Mouse (Mus musculus): ENCODE data around the gene Hdac6. TPM values are rescaled to one million over a fixed set of nuclear protein-coding genes. Genes with fewer than 3 reads are reported as not detected.
A peak's percentile ranks its signal among the peaks of the same experiment; 100 is the strongest.
"Not testable (repeated sequence)": the region's sequence is repeated elsewhere in the genome, so short reads cannot be mapped to it uniquely, and the experiment has no call there.

The Hdac6 gene
- total RNA-seq, 2 experiments from 2014 or later: 7.5 to 13.5 TPM

DNA sequence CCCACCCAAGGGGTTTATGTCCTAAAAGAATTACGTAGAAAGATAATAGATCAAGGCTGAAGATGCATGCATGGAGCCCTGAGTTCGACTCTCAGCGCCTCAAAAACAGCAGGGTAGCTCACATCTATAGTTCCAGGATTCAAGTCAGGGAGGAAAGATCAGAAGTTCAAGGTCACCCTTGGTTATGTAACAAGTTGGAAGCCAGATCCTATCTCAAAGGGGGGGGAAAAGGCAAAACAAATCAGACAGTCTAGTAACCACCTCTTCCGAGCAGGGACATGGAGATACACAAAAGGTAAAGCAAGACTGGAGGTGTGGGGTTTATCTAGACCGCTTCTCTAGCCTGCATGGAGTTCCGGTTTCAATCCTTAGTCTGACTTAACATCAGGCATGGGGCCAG is 21.4 kb downstream of the Hdac6 start:
- no peak for ATAC-seq (replicated peaks; ENCODE audit: poor library complexity, severe bottlenecking)

DNA sequence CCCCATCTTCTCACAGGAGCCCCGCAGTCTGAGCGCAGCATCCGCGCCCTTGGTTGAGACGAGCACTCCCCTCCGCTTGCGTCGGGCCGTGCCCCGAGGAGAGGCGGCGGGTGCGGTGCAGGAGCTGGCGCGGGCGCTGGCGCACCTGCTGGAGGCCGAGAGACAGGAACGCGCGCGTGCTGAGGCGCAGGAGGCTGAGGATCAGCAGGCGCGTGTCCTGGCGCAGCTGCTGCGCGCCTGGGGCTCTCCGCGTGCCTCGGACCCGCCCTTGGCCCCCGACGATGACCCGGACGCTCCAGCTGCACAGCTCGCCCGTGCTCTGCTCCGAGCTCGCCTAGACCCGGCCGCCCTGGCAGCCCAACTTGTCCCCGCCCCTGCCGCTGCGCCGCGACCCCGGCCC is 25.7 kb downstream of the Hdac6 start:
- ATAC-seq (replicated peaks; ENCODE audit: poor library complexity, severe bottlenecking): 0 out of 2 replicates have a peak, but pooled peaks have one; percentile 17

DNA sequence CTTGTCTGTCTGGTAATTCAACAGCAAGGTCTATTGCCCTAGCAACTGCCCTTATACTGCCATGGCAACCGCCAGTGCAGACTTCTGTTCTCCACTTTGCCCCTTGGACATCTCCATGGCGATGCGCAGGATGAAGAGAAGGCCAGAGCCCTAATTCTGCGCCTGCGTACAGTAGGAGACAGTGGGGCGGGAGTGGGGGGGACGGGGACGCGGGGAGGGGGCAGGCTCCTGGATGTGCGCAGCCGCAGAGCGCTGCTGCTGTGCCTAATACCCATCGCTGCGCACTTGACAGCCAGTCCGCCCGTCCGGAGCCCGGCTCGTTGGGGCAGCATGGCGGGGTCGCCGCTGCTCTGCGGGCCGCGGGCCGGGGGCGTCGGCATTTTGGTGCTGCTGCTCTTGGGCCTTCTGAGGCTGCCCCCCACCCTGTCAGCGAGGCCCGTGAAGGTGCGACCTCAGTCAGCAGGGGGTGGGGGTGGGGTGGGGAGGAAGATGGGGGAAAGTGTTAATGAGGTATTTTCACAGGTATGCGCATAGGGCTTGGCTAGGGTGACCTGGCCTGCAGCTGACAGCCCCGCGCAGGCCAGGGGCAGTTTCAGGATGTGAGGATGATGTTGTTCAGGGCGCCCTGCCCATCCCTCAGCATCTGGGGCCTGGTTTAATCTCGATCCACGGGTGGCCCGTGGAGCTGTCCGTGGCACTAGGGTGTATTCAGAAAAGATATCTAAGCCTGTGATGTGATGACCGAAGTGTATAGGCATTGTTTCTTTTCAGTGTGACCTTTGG is 27.9 kb downstream of the Hdac6 start, which contains the start of gene Pcsk1n:
Pcsk1n (plus strand) TSS at position 222 of the 783 bp plus-strand sequence.
- no peak for ATAC-seq (replicated peaks; ENCODE audit: poor library complexity, severe bottlenecking)

DNA sequence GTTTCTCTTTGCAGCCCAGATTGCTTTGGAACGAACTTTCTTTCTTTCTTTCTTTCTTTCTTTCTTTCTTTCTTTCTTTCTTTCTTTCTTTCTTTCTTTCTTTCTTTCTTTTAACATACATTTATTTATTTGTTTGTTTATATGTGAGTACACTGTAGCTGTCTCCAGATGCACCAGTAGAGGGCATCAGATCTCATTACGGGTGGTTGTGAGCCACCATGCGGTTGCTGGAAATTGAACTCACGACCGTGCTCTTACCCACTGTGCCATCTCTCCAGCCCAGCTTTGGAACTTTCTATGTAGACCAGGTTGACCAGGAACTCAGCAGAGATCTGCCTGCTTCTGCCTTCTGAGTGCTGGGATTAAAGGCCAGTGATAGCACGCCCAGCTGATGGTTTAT is 29.7 kb downstream of the Hdac6 start:
- not testable (repeated sequence) for ATAC-seq (replicated peaks; ENCODE audit: poor library complexity, severe bottlenecking)

DNA sequence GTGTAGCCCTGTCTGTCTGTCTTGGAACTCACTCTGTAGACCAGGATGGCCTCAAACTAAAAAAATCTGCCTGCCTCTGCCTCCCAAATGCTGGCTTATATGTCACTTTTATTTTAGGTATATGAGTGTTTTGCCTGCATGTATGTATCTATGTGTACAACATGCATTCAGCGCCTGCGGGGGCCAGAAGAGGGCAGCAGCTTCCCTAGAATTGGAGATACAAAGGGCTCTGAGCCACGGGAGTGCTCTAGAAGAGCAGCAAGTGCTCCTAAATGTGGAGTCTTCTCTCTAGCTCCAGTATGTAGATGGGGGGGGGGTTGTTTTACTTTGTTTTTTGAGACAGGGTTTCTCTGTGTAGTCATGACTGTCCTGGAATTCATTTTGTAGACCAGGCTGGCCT is 32.0 kb downstream of the Hdac6 start:
- peak; percentile 69 for ATAC-seq (replicated peaks; ENCODE audit: poor library complexity, severe bottlenecking)

DNA sequence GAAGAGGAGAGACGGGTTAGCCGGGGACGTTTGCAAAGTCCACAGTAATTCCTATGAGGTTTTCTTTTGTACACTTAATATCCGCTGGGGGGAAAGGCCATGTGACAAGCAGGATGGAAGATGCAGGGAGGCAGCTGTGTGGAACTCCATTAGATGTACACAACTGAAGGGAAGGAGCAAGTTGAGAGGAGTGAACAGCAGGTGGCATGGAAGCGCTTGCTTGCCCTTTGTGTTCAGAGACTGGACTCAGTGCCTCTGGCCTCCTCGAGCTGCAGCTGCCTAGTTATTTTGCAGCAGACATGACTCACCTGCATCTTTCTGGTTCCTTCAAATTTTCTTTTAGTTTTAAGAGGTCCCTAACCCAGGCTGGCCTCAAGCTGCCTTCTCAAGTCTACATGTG is 37.2 kb downstream of the Hdac6 start:
- ATAC-seq (replicated peaks; ENCODE audit: poor library complexity, severe bottlenecking): no peak

DNA sequence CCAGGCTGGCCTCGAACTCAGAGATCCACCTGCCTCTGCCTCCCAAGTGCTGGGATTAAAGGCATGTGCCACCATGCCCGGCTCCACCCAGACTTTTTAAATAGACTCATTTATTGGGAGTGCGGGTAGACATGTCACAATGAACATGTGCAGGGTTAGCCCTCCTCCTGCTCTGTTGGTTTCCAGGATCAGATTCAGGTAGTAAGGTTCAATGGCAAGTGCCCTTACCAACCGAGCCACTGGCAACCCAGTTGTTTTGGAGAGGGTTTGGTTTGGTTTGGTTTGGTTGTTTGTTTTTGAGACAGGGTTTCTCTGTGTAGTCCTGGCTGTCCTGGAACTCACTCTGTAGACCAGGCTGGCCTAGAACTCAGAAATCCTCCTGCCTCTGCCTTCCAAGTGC is 38.4 kb downstream of the Hdac6 start, which contains the start of gene Gm10490:
Gm10490 (plus strand) TSS at position 301 of the 400 bp plus-strand sequence.
- not testable (repeated sequence) for ATAC-seq (replicated peaks; ENCODE audit: poor library complexity, severe bottlenecking)

DNA sequence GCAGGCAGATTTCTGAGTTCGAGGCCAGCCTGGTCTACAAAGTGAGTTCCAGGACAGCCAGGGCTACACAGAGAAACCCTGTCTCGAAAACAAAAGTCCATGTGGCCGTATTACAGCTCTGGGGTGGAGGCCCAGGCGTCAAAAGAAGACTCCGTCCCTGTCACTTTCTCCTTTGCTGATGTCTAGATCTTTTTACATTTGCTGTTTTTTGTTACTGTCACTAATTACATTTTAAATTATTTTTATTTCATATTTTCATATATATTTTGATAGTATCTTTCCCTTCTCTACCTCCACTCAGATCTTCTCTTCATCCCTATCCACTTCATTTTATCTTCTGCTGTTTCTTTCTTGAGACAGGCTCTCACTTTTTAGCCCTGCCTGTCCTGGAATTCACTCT is 40.0 kb downstream of the Hdac6 start, which contains the start of gene Gm10491:
Gm10491 (minus strand) TSS at position 101 of the 400 bp plus-strand sequence.
- ATAC-seq (replicated peaks; ENCODE audit: poor library complexity, severe bottlenecking): no peak

DNA sequence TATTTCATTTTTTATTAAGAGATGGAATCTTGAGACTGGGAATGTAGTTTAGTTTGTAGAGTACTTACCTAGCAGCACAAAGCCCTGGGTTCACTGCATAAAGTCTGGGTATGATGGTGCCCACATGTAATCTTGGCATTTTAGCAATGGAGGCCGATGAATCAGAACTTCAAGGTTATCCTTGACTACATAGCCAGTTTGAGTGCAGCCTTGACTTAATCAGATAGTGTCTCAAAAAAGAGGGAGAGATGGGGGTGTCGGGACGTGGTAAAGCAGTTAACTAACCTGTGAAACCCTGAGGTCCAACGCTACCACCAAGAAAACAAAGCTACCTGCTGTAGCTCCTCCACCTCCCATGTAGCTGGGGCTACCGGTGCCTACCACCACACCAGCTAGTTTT is 43.2 kb downstream of the Hdac6 start:
- ATAC-seq (replicated peaks; ENCODE audit: poor library complexity, severe bottlenecking): no peak

DNA sequence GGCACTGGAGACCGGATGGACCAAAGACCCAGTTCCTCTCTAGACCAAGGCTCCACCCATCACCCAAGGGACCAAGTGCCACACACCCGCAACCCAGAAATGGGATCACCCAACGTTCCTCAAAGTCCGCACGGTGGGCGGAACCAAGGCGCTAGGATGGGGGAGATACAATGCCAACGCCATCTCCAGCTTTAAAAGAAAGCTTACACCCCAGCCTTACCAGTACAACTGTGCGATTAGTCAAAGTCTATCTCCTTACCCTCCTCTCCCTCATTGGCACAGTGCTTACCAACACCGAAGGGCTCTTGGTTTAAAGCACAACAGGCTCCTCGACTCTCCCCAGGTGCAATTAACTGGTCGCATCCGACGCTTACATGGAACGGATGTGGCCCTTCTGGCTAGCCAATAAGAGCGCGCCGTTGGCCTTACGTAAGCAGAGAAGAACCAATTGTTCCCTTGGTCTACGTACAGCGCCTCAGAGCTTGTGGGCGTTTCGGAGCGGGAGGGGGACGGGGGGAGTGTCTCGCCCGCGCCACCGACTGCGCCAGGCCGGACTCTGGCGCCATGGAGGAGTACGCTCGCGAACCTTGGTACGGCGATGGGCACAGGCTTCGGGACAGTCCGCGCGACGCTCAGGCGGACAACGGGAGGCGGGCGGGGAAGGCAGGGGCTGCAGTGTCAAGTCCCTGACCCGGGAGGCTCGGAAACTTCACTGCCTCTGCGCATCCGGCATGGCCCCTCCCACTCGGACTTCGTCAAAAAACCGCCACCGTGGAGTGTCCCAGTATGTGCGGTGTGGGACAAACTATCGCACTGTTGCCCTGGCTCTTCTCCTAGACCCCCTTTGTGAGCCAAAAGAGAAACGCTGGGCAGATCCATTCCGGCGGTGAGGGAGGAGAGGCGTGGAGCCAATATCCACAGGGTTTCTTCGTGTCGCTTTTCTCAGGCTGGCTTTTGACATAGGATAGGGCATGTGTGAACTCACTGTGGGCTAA is 48.5 kb downstream of the Hdac6 start, which contains the start of the genes Pqbp1 and Timm17b:
Pqbp1 (minus strand) TSS at position 390 of the 995 bp plus-strand sequence.
Timm17b (plus strand) TSS at position 478 of the 995 bp plus-strand sequence.
- peak; percentile 93 for ATAC-seq (replicated peaks; ENCODE audit: poor library complexity, severe bottlenecking)

DNA sequence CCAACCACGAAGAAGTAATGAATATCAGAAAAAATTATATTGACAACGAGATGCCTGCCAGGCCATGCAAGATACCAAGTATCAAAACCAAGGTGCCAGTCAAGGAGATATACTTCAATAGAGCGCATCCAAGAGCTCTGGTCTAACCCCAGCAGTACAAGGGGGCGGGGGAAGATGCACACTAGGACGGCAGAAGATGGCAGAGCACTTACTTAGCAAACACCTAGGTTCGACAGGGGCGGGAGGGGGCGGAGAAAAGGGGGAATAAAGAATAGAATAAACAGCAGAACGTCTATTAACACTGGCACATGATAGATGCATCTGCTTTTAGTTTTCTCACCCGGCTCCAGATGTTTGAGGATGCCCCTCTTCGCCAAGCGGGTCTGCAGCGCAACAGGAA is 49.5 kb downstream of the Hdac6 start:
- ATAC-seq (replicated peaks; ENCODE audit: poor library complexity, severe bottlenecking): no peak

DNA sequence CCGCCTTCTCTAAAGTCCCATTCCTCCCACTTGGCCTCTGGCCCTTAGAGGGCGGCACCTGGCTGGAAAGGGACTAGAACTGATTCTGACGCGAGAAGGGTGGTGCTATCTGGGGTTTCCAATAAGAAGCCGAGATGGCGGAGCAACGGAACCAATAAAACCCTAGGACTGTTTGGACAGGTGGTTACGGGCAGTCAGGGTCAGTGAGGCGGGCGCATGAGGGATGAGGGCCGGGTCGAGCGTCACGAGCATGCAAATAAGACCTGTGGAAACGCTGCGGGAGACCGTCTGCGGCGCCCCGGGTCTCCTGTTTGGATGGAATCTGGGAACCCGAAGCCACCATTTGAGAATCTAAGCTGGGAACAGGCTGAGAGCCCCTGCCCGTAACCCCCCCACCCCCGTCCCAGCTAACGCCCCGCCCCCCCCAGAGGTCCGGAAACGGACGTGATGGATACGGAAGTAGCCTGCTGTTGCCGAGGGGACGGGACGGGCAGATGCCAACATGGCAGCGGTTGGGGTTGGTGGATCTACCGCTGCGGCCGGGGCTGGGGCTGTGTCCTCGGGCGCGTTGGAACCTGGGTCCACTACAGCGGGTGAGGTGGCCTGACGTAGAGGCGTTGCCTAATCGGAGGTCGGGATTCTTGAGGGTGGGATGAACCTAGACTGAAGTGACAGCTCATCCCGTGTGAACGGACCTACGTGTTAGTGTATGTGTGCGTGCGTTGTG is 63.7 kb downstream of the Hdac6 start, which contains the start of gene Slc35a2:
Slc35a2 (plus strand) TSS at position 188 of the 727 bp plus-strand sequence.
- ATAC-seq (replicated peaks; ENCODE audit: poor library complexity, severe bottlenecking): peak; percentile 82

Other genes starting within 250 kb of the Hdac6 start
- gene Wdr45, start 233.6 kb downstream of the Hdac6 start, total RNA-seq (2014; fragmentation: Nextera tagmentation): 24.1 and 31.2 TPM in 2 replicates
- gene Wdr45, start 233.6 kb downstream of the Hdac6 start, total RNA-seq (2017): 22.5 and 27.6 TPM in 2 replicates
- gene Gm45208, start 225.6 kb downstream of the Hdac6 start, total RNA-seq (2014; fragmentation: Nextera tagmentation): not detected in 2 replicates
- not detected in 2 replicates for gene Gm45208, start 225.6 kb downstream of the Hdac6 start, total RNA-seq (2017)
- gene Praf2, start 219.4 kb downstream of the Hdac6 start, total RNA-seq (2014; fragmentation: Nextera tagmentation): 4.3 and 16.1 TPM in 2 replicates
- 2.8 and 6.2 TPM in 2 replicates for gene Praf2, start 219.4 kb downstream of the Hdac6 start, total RNA-seq (2017)
- not detected in 2 replicates for gene Ccdc120, start 197.0 kb downstream of the Hdac6 start, total RNA-seq (2014; fragmentation: Nextera tagmentation)
- 0.04 and 0.21 TPM in 2 replicates for gene Ccdc120, start 197.0 kb downstream of the Hdac6 start, total RNA-seq (2017)
- gene Tfe3, start 185.3 kb downstream of the Hdac6 start, total RNA-seq (2014; fragmentation: Nextera tagmentation): 17.4 and 27.8 TPM in 2 replicates
- 5.7 and 7.2 TPM in 2 replicates for gene Tfe3, start 185.3 kb downstream of the Hdac6 start, total RNA-seq (2017)
- gene Gripap1, start 158.1 kb downstream of the Hdac6 start, total RNA-seq (2014; fragmentation: Nextera tagmentation): 43.6 and 52.5 TPM in 2 replicates
- 59.7 and 78.0 TPM in 2 replicates for gene Gripap1, start 158.1 kb downstream of the Hdac6 start, total RNA-seq (2017)
- gene Kcnd1, start 125.6 kb downstream of the Hdac6 start, total RNA-seq (2014; fragmentation: Nextera tagmentation): 0.32 and 2.5 TPM in 2 replicates
- 0.31 TPM in 1 of 2 replicates, not detected in the other for gene Kcnd1, start 125.6 kb downstream of the Hdac6 start, total RNA-seq (2017)
- 44.0 and 47.5 TPM in 2 replicates for gene Otud5, start 106.5 kb downstream of the Hdac6 start, total RNA-seq (2014; fragmentation: Nextera tagmentation)
- gene Otud5, start 106.5 kb downstream of the Hdac6 start, total RNA-seq (2017): 56.4 and 57.4 TPM in 2 replicates
- gene Pim2, start 69.6 kb downstream of the Hdac6 start, total RNA-seq (2014; fragmentation: Nextera tagmentation): 6.3 and 7.1 TPM in 2 replicates
- 0.78 and 1.5 TPM in 2 replicates for gene Pim2, start 69.6 kb downstream of the Hdac6 start, total RNA-seq (2017)
- gene Slc35a2, start 63.9 kb downstream of the Hdac6 start, total RNA-seq (2014; fragmentation: Nextera tagmentation): 18.7 and 35.6 TPM in 2 replicates
- gene Slc35a2, start 63.9 kb downstream of the Hdac6 start, total RNA-seq (2017): 14.6 and 19.6 TPM in 2 replicates
- gene Pqbp1, start 48.6 kb downstream of the Hdac6 start, total RNA-seq (2014; fragmentation: Nextera tagmentation): 53.9 and 80.4 TPM in 2 replicates
- gene Pqbp1, start 48.6 kb downstream of the Hdac6 start, total RNA-seq (2017): 130 and 144 TPM in 2 replicates
- gene Timm17b, start 48.5 kb downstream of the Hdac6 start, total RNA-seq (2014; fragmentation: Nextera tagmentation): 80.9 and 119 TPM in 2 replicates
- gene Timm17b, start 48.5 kb downstream of the Hdac6 start, total RNA-seq (2017): 62.7 and 111 TPM in 2 replicates
- gene Gm10491, start 40.1 kb downstream of the Hdac6 start, total RNA-seq (2014; fragmentation: Nextera tagmentation): not detected in 2 replicates
- not detected in 2 replicates for gene Gm10491, start 40.1 kb downstream of the Hdac6 start, total RNA-seq (2017)
- gene Gm10490, start 38.3 kb downstream of the Hdac6 start, total RNA-seq (2014; fragmentation: Nextera tagmentation): not detected in 2 replicates
- gene Gm10490, start 38.3 kb downstream of the Hdac6 start, total RNA-seq (2017): not detected in 2 replicates
- gene Pcsk1n, start 28.1 kb downstream of the Hdac6 start, total RNA-seq (2014; fragmentation: Nextera tagmentation): not detected in 2 replicates
- not detected in 2 replicates for gene Pcsk1n, start 28.1 kb downstream of the Hdac6 start, total RNA-seq (2017)
- not detected in 2 replicates for gene Eras, start 19.3 kb downstream of the Hdac6 start, total RNA-seq (2014; fragmentation: Nextera tagmentation)
- not detected in 2 replicates for gene Eras, start 19.3 kb downstream of the Hdac6 start, total RNA-seq (2017)
- gene Gata1, start 30.2 kb upstream of the Hdac6 start, total RNA-seq (2014; fragmentation: Nextera tagmentation): 2.2 and 4.5 TPM in 2 replicates
- gene Gata1, start 30.2 kb upstream of the Hdac6 start, total RNA-seq (2017): 3.6 and 4.2 TPM in 2 replicates
- not detected in 2 replicates for gene Glod5, start 70.6 kb upstream of the Hdac6 start, total RNA-seq (2014; fragmentation: Nextera tagmentation)
- not detected in 2 replicates for gene Glod5, start 70.6 kb upstream of the Hdac6 start, total RNA-seq (2017)
- gene Suv39h1, start 126.9 kb upstream of the Hdac6 start, total RNA-seq (2014; fragmentation: Nextera tagmentation): 80.1 and 105 TPM in 2 replicates
- gene Suv39h1, start 126.9 kb upstream of the Hdac6 start, total RNA-seq (2017): 79.8 and 82.4 TPM in 2 replicates
- 88.2 and 104 TPM in 2 replicates for gene Was, start 142.6 kb upstream of the Hdac6 start, total RNA-seq (2014; fragmentation: Nextera tagmentation)
- 82.0 and 114 TPM in 2 replicates for gene Was, start 142.6 kb upstream of the Hdac6 start, total RNA-seq (2017)
- 25.6 and 30.5 TPM in 2 replicates for gene Wdr13, start 185.0 kb upstream of the Hdac6 start, total RNA-seq (2014; fragmentation: Nextera tagmentation)
- gene Wdr13, start 185.0 kb upstream of the Hdac6 start, total RNA-seq (2017): 15.6 and 17.4 TPM in 2 replicates
- gene Rbm3, start 198.0 kb upstream of the Hdac6 start, total RNA-seq (2014; fragmentation: Nextera tagmentation): 877 and 914 TPM in 2 replicates
- 1,015 and 1,242 TPM in 2 replicates for gene Rbm3, start 198.0 kb upstream of the Hdac6 start, total RNA-seq (2017)
- 6.7 and 10.8 TPM in 2 replicates for gene Tbc1d25, start 228.3 kb upstream of the Hdac6 start, total RNA-seq (2014; fragmentation: Nextera tagmentation)
- gene Tbc1d25, start 228.3 kb upstream of the Hdac6 start, total RNA-seq (2017): 4.1 and 4.4 TPM in 2 replicates
- gene Ebp, start 245.6 kb upstream of the Hdac6 start, total RNA-seq (2014; fragmentation: Nextera tagmentation): 69.1 and 79.2 TPM in 2 replicates
- 67.8 and 107 TPM in 2 replicates for gene Ebp, start 245.6 kb upstream of the Hdac6 start, total RNA-seq (2017)

All from granulocyte monocyte progenitor cell, adult 5-6 weeks (primary cell).